Mouse (Mus musculus) liver, adult (tissue): ENCODE results near the gene Otud3.

Experiments used
- GATA4 ChIP-seq: IDR thresholded peaks from 2 replicates; pipeline ENCODE4 v1.6.1; 2014; ENCODE audit warnings: mild to moderate bottlenecking, low read length; ENCODE audit not compliant: insufficient replicate concordance

Gene Otud3

GRCm38 (mm10) chr4:138913797-138914196 is at the start of gene Otud3:
Gene Otud3, minus strand, starts transcription at chr4:138913945.
- TF ChIP-seq GATA4, result peak; percentile 66; the same call in 1 of the 2 replicates

DNA sequence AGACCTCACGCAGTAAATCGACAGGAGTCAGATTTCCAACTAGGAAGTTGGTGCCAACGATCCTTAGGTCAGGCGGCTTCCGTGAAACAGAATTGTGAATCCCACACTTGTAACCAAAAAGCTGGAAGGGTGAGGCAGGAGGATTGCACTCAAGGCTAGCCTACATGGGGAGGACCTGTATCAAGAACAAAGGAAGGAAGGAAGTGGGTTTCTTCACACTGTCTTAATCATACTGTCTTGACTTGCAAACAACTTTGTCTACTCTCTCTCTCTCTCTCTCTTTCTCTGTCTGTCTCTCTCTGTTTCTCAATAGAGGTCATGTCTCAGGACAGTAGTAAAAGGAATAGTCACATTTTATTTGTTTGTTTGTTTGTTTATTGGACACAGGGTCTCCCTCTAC is 49.0 kb upstream of the Otud3 start:
- TF ChIP-seq GATA4, result no peak

GRCm38 (mm10) chr4:138959926-138960325 is 46.2 kb upstream of the Otud3 start:
- no peak for TF ChIP-seq GATA4

DNA sequence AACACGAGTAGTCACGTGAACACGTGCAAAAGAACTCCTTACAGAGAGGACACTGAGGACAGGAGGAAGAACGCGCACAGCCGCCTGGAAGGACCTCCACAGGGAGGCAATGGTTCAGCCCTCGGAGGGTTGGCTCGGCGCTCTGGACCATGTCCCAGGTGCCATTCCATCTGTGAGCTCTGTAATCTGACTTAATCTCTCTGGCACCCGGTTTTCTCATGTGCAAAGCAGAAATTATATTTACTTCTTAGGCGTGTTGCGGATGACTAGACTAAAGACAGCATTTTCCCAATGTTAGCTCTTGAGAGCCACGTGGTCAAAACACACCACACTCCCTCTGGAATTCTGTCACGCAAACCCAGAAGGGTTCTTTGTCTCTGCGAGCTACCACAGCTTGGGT is 45.4 kb upstream of the Otud3 start:
- no peak for TF ChIP-seq GATA4

GRCm38 (mm10) chr4:138958612-138959011 is 44.9 kb upstream of the Otud3 start:
- no peak for TF ChIP-seq GATA4

DNA sequence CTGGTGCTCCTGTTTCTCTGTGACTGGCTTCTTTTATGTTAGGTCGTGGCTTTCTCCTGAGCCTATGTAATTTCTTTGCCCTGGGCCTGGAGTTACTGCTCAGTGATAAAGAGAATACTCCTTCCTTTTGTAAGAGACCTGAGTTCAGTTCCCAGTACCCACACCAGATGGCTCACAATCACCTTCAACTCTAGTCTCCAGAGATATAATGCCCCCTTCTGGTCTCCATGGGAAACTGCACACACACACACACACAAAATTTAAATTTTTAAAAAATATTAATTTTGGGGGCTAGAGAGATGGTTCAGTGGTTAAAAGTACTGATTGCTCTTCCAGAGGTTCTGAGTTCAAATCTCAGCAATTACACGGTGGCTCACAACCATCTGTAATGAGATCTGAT is 34.5 kb upstream of the Otud3 start:
- no peak for TF ChIP-seq GATA4

DNA sequence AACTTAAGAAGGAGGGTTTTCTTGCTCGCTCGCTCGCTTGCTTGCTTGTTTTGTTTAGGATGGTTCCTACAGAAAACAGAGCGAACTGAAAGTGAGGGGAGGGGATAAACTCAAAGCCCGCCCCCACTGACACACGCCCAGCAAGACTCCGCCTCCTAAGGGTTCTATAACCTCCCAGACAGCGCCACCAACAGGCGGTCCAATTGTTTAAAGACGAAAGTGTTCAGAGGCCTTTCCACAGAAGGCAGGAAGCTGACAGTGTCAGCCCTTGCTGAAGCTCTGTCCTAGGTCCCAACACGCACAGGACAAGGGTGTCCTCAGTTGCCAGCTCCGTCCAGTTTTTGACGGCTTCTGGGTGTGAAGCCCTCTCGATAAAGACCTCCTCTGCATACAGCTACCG is 30.0 kb upstream of the Otud3 start:
- no peak for TF ChIP-seq GATA4

DNA sequence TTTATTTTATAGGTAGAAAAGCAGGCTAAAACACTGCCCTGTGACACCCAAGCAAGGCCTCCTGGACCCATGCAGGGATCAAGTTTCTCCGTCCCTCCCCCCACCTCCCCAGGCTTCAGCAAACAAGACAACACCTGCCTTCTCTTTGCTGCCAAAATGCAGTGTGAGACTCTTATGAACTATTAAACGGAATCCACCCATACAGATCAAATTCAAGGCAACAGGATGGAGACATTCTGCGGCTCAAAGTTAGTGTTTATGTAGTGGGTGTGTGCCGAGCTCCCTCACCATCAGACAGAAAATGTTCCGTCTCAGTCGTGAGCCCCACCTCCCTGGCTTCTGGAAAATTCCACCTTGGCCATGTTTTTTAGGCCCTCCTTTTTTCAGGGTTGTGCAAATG is 28.2 kb upstream of the Otud3 start:
- TF ChIP-seq GATA4, result no peak

- no peak for TF ChIP-seq GATA4
These were observed 27.7 kb upstream of the Otud3 start for GRCm38 (mm10) chr4:138941401-138941800.

DNA sequence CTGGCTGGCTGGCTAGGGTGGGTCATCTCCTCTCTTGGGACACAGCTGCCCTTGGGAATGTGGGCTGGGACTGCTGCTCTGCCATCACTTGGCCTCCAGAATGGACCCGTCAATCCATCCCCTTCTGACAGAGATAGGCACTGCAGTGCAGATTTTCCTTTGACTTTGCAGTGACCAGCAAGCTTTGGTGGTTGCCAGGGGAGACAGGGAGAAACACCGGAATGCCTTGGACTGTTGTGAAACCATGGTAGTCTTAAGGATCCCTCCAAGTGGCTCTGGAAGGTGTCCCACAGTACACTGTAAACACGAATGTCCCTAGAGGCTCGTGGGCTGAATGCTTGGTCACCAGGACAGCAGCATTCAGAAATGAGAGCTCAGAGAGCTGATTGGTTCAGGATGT is 25.7 kb upstream of the Otud3 start:
- no peak for TF ChIP-seq GATA4

DNA sequence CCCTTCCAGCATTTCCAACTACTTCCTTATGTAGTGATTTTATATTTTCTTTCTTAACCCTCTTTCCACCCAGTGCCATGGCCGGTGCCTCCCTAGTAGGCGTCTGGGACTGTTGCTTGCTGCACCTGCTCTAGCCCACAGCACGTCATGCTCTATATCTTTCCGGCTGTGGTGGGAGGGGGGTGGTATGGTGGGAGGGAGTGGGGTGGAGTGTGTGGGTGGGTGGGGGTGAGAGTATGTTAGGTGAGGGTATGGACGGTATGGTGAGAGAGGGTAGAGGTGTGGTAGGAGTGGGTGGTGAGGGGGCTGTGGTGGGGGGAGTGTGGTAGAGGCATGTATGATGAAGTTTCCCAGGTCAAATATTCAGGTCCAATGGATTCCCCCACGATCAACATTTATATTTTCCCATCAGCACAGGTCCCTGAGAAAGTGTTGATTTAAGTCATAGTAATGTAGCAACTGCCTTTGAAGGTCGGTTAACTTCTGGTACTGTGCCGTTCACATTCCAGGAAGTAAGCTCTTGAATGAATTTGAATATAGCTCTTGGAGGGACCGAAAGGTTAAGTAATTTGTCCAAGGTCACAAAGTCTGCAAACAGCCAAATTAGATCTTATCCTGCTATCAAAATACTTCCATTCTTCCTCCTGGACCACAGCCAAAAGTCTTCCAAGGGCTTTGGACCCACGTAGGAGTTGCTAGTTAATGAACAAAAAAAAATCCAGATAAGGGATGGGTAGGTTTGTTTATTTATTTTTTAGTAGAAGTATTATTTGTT is 24.9 kb upstream of the Otud3 start:
- no peak for TF ChIP-seq GATA4

GRCm38 (mm10) chr4:138934456-138935145 is 20.9 kb upstream of the Otud3 start:
- no peak for TF ChIP-seq GATA4

DNA sequence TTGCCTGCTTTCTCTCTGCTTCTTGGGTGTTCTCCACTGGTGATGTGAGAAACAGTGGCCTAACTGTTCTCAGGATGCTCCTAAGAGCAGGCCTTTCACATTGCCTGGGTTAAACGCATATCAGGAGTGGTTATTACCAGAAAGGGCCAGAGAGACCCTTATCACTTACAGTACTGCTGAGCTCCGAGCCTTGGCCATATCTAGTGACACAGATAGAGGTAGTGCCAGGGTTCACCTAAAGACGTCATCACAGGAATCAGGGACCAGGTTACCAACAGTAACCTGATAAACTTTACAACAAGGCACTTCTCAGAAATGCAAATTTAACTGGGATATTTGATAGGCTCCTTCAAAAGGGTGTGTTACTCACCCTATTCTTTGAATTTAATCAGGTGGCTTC is 20.1 kb upstream of the Otud3 start:
- TF ChIP-seq GATA4, result no peak

DNA sequence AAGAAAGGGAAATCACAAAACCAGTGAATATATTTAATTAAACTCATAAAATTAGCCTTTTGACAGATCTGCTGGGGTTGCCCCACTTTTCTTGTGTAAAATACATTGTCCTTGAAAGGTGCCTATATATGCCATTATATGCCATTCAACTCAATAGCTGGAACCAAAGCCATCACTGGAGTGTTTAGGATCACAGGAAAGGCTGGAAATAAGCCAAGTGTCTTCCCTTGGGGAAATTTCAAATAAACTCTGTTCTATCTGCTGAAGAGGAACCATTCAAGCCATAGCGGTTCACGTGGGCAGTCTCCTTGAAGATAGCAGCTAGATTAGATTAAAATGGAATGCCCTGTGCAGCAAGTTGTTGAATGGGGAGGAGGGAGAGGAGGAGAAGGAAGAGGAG is 11.8 kb upstream of the Otud3 start:
- no peak for TF ChIP-seq GATA4

- no peak for TF ChIP-seq GATA4
These were observed 8.3 kb upstream of the Otud3 start for GRCm38 (mm10) chr4:138922131-138922459.

- TF ChIP-seq GATA4, result no peak
These were observed 7.7 kb upstream of the Otud3 start for GRCm38 (mm10) chr4:138921254-138922130.
